Mouse (Mus musculus) midbrain, embryonic 12.5 days (tissue): ENCODE measurements around the gene Ankar. TPM values are rescaled to one million over a fixed set of nuclear protein-coding genes. Genes with fewer than 3 reads are reported as not detected.
A peak's percentile ranks its signal among the peaks of the same experiment; 100 is the strongest.

Experiments used
- ATAC-seq: fragments of 200-750 bp; cut with Nextera tagmentation; 2 replicates; pipeline ENCODE4 v1.8.0; 2017; ENCODE audit warnings: low read depth, moderate TSS enrichment, moderate library complexity; ENCODE audit not compliant: low FRiP score
- H3K27ac ChIP-seq: fragments of 300-500 bp; sonication (generic); replicated peaks from 2 replicates; pipeline ENCODE4 v1.5.1; 2016; ENCODE audit warnings: mild to moderate bottlenecking
- H3K27me3 ChIP-seq: fragments of 300-500 bp; sonication (generic); 2 replicates; pipeline ENCODE4 v1.6.1; 2016; ENCODE audit warnings: mild to moderate bottlenecking
- H3K36me3 ChIP-seq: fragments of 300-500 bp; sonication (generic); 2 replicates; pipeline ENCODE4 v1.6.1; 2016
- H3K4me1 ChIP-seq: fragments of 300-500 bp; sonication (generic); 2 replicates; pipeline ENCODE4 v1.6.1; 2016
- H3K4me2 ChIP-seq: fragments of 300-500 bp; sonication (generic); replicated peaks from 2 replicates; pipeline ENCODE4 v1.6.1; 2016; ENCODE audit warnings: mild to moderate bottlenecking, moderate library complexity
- H3K4me3 ChIP-seq: fragments of 300-500 bp; sonication (generic); 2 replicates; pipeline ENCODE4 v1.5.1; 2016; ENCODE audit warnings: mild to moderate bottlenecking
- H3K9ac ChIP-seq: fragments of 300-500 bp; sonication (generic); replicated peaks from 2 replicates; pipeline ENCODE4 v1.6.1; 2016; ENCODE audit warnings: mild to moderate bottlenecking, moderate library complexity
- H3K9me3 ChIP-seq: fragments of 300-500 bp; sonication (generic); 2 replicates; pipeline ENCODE4 v1.6.1; 2016; ENCODE audit warnings: mild to moderate bottlenecking
- whole genome bisulfite sequencing: fragments of 180-500 bp; shearing (Covaris S2); methylation state at CpG from one replicate; pipeline ENCODE4 v1.1.7; 2016; 5-methylcytosine and 5-hydroxymethylcytosine counted together
- polyA plus RNA-seq: library from polyadenylated mRNA; unstranded; fragments of >200 nt; fragmentation: Nextera tagmentation; extraction: Ambion mirVana; gene quantifications from 2 replicates; pipeline ENCODE4 v1.2.1, GENCODE M21; 2016

Gene Ankar
- polyA plus RNA-seq, 1 experiment from 2014 or later, result not detected

DNA sequence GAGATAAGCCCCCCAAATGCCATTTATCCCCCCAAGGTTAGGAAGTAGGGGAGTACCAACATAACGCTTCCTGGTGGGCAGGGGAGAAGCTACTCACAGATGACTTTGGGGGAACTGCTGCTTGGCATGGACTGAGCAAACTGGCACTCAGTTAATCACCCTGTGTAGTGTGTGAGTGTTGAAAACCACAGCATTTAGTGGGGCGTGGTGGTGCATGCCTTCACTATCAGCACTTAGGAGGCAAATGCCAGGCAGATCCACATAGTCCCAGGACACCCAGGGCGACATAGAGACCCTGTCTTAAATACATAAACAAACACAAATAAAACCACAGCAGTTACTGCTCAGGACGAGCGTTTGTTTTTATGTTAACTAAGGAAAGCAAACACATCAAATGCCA, 98.2 kb downstream of the Ankar start:
- no peaks in the 10 kb centered on the region for H3K9me3 ChIP-seq
- ATAC-seq, result no peak
- no peak overlapping the region for H3K4me2 ChIP-seq
- no peak overlapping the region for H3K9ac ChIP-seq
- 0 out of 2 replicates have a peak, but pooled peaks cover 2% of the 10 kb centered on the region for H3K4me1 ChIP-seq
- H3K27me3 ChIP-seq, result no peaks in the 10 kb centered on the region
- peaks cover 73% of the 10 kb centered on the region for H3K36me3 ChIP-seq
- WGBS, result 83% methylated on average over 5 of the region's 5 CpGs
- H3K27ac ChIP-seq, result no peak overlapping the region
- no peak overlapping the region for H3K4me3 ChIP-seq

GRCm38 (mm10) chr1:72601233-72601632, 99.1 kb downstream of the Ankar start:
- Histone ChIP-seq H3K4me2 (no peak overlapping the region), H3K4me3 (no peak overlapping the region), H3K27ac (no peak overlapping the region), H3K9me3 (no peaks in the 10 kb centered on the region), H3K4me1 (0 out of 2 replicates have a peak, but pooled peaks cover 2% of the 10 kb centered on the region), H3K36me3 (peaks cover 82% of the 10 kb centered on the region), H3K9ac (no peak overlapping the region), H3K27me3 (no peaks in the 10 kb centered on the region)
- 94% methylated on average over 7 of the region's 7 CpGs for WGBS
- ATAC-seq, result no peak

GRCm38 (mm10) chr1:72600778-72601177, 99.6 kb downstream of the Ankar start:
- Histone ChIP-seq H3K27ac (no peak overlapping the region), H3K9ac (no peak overlapping the region), H3K4me1 (no peaks in the 10 kb centered on the region), H3K36me3 (peaks cover 82% of the 10 kb centered on the region), H3K27me3 (no peaks in the 10 kb centered on the region), H3K4me3 (no peak overlapping the region), H3K4me2 (no peak overlapping the region), H3K9me3 (no peaks in the 10 kb centered on the region)
- 97% methylated on average over 5 of the region's 5 CpGs for WGBS
- ATAC-seq, result no peak

DNA sequence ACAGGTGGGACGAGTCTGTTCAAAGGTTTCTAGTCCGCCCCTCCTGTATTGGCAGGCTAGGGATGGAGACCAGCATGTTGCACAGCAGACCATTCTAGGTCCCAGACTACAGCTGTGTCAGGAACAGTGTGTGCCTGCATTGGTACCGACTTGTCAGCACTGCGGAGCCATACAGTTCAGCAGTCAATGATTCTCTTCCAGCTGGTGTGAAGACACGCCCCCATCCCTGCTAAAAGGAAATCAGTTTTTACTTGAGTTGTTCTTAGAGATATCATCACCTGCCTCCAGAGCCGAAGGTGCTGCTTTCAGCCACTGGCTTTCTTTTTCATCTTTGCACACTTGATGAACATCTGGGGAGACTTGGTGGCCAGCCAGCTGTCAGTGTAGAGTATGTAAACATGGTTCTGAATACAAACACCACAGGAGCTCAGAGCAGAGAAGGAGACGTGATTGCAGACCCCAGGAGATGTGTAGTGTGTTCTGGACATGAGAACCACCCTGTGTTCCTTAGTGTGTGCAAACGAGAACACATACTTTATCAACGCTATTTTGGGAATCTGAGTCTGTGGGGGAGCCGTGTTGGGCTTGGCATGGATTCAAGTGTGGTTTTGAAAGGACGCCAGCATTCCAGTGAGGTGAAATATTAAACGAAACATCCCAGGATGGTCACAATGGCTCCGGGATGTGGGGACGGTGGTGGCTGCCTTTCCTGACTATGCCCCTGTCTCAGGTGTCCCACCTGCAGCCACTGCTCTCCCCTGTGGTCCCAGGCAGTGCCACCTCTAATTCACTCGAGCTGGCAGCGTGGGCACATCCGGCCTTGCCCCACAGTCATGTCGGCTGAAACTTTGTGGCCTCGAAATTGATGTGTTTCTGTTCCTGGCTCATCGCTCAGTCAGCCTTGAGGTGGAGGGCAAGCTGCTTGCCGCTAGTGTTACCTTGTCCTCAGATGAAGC, 101.0 kb downstream of the Ankar start:
- Histone ChIP-seq H3K4me1 (no peaks in the 10 kb centered on the region), H3K4me3 (no peak overlapping the region), H3K4me2 (no peak overlapping the region), H3K36me3 (peaks cover 87% of the 10 kb centered on the region), H3K27me3 (no peaks in the 10 kb centered on the region), H3K27ac (no peak overlapping the region), H3K9ac (no peak overlapping the region), H3K9me3 (no peaks in the 10 kb centered on the region)
- WGBS, result 83% methylated on average over 21 of the region's 21 CpGs
- no peak for ATAC-seq

DNA sequence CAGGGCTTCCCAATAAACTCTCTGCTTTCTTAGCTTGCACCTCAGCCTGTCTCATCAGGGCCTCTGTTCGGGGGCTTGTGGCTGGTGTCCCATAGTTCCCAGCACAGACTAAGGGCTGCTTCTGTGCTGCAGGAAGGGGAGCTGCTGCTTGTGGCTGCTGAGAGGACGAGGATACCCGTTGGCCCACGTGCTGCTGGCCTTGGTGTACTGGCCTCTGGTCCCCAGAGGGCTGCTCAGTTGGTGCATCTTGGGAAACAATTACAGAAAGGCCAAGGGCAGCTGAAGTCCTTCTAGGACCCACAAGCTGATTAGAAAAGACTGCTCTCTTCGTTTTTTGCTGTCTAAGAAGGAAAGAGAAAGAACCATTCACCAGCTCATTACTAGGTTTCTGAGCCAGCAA, 104.1 kb downstream of the Ankar start:
- no peaks in the 10 kb centered on the region for H3K4me1 ChIP-seq
- no peak overlapping the region for H3K27ac ChIP-seq
- H3K27me3 ChIP-seq, result no peaks in the 10 kb centered on the region
- H3K4me2 ChIP-seq, result no peak overlapping the region
- no peak overlapping the region for H3K9ac ChIP-seq
- no peak for ATAC-seq
- no peaks in the 10 kb centered on the region for H3K9me3 ChIP-seq
- H3K4me3 ChIP-seq, result no peak overlapping the region
- 83% methylated on average over 5 of the region's 5 CpGs for WGBS
- H3K36me3 ChIP-seq, result peaks cover 94% of the 10 kb centered on the region

- peaks cover 93% of the 10 kb centered on the region for H3K36me3 ChIP-seq
Observed at GRCm38 (mm10) chr1:72595686-72596085, 104.7 kb downstream of the Ankar start.

GRCm38 (mm10) chr1:72593340-72593951, 106.9 kb downstream of the Ankar start:
- 83% methylated on average over 20 of the region's 20 CpGs for WGBS
- no peaks in the 10 kb centered on the region for H3K4me1 ChIP-seq
- H3K4me3 ChIP-seq, result no peak overlapping the region
- no peak for ATAC-seq
- peaks cover 83% of the 10 kb centered on the region for H3K36me3 ChIP-seq
- no peak overlapping the region for H3K9ac ChIP-seq
- no peaks in the 10 kb centered on the region for H3K9me3 ChIP-seq
- H3K27ac ChIP-seq, result peak overlapping the region; percentile 22; the same call in 1 of the 2 replicates
- no peaks in the 10 kb centered on the region for H3K27me3 ChIP-seq
- no peak overlapping the region for H3K4me2 ChIP-seq

More at GRCm38 (mm10) chr1:72595686-72596085, 104.7 kb downstream of the Ankar start:
- WGBS, result 90% methylated on average over 12 of the region's 12 CpGs
- no peaks in the 10 kb centered on the region for H3K4me1 ChIP-seq
- H3K27me3 ChIP-seq, result no peaks in the 10 kb centered on the region
- H3K4me3 ChIP-seq, result no peak overlapping the region
- H3K9ac ChIP-seq, result no peak overlapping the region
- no peak overlapping the region for H3K27ac ChIP-seq
- H3K4me2 ChIP-seq, result no peak overlapping the region
- ATAC-seq, result no peak
- no peaks in the 10 kb centered on the region for H3K9me3 ChIP-seq

Other genes starting within 250 kb of the Ankar start
- gene March4, start 163.6 kb downstream of the Ankar start, polyA plus RNA-seq, result 0.96 and 1.3 TPM in 2 replicates
- 30.3 and 31.4 TPM in 2 replicates for gene Smarcal1, start 117.3 kb downstream of the Ankar start, polyA plus RNA-seq
- gene Rpl37a, start 10.7 kb upstream of the Ankar start, polyA plus RNA-seq, result 1,367 and 1,416 TPM in 2 replicates
- gene Igfbp2, start 123.9 kb upstream of the Ankar start, polyA plus RNA-seq, result 548 and 637 TPM in 2 replicates
- gene Igfbp5, start 174.3 kb upstream of the Ankar start, polyA plus RNA-seq, result 31.1 and 41.2 TPM in 2 replicates